Mouse (Mus musculus) mouse embryonic stem cell (cell line): ENCODE data around the gene Dnaic2.

Experiments used
- in situ Hi-C, 2 experiments: fragments of 300-500 bp; cut with MboI; formaldehyde crosslinking; loops; 1 replicate in 1 of 2; 3 replicates in 1 of 2; pipeline ENCODE4 v1.14.3; 2019 to 2020; ENCODE audit warnings: low sequenced_read_pairs in 2 of 2, low pct_unique_long_range_greater_than_20kb in 1 of 2, mixed read lengths in 1 of 2; ENCODE audit not compliant: unreplicated experiment in 1 of 2

The Dnaic2 gene

DNA sequence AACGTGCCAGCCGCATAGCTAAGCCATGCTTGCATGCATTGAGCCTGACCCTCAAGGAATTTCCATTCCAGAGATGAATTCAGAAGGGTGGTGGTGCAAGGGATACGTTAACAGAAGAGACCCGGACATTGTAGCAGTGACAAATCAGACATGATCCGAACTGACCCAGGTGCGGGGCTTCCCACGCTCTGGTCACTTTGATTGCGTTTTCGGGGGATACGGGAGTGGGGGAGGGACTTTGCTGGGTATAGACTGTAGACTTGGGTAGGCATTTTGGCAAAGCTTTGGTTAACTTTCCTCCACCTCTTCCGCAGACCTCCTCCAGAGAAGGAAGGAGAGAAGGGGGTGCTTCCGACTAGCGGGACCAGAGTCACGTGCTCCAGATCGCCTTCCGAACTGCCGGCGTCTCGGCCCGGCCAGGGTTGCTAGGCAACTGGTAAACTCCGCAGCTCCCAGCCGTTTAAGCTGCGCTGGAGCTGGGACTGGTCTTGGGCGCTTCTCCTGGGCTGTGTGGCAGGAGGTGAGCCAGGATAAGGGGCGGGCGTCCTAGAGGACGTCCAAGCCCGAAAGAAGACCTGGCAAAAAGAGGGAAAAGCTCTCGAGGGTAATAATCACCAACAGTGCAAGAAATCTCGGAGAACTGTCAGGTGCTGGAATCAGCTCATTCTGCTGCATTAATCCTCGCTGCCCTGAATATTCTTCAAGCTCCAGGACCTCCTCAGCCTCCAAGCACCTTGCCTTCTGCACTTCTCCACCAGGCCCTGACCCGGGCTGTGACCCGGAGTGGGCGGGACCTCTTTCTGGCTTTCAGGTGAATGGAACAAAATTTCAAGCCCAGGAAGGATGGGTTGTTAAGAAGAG lies at the start of gene Dnaic2:
Dnaic2 (plus strand) TSS at position 444 of the 861 bp plus-strand sequence.
- in situ Hi-C loops, result loop anchor here in 1 of 2 experiments (25.0 kb wide), 1 partner anchor 185 kb away; no protein-coding TSS in a partner anchor

- in situ Hi-C loops, result no loop called here
Observed at GRCm38 (mm10) chr11:114679582-114679981, 47.6 kb upstream of the Dnaic2 start.

GRCm38 (mm10) chr11:114680291-114680690 lies 46.9 kb upstream of the Dnaic2 start:
- in situ Hi-C loops, result no loop called here

DNA sequence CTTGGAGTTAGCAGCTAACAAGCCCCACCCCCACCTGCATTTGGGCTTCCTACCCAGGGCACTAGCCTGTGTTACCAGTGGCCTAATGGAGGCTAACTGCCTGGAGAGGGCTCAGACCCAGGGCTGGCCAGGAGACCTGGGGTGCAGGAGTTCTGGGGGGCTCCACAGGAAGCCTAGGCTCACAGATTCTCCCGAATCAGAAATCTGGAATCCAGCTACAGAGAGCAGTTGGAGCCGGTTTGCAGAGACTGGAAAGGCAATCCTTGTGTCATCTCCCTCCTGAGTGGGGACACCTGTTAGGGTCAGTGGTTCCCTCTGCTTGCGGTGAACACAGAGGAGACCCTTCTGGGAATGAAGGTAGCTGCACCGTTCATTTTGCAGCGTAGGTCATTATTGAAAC lies 46.2 kb upstream of the Dnaic2 start:
- in situ Hi-C loops, result no loop called here

DNA sequence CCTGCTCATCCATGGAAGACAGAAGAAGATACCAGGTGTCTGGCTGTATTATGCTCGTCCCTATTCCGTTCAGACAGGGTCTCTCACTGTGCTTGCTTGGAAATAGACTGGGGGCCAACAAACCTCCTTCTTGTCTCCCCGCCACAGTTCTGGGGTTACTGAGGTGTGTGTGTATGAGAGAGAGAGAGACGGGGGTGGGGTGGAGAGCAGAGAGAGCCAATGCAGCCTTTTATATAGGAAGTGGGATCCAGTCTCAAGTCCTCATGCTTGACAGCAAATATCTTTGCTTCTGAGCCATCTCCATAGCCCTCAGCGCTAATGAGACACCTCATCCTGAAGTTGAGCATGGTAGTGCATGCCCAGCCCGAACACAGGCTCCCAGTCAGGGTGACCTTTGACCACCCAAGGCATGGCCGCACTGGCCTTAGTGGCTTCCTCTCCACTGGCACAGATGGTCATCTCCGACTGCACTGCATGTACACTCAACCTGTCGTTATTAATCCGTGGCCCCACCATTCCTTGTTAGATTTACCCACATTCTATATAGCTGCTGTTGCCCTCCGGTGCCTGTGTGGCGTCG lies 44.8 kb upstream of the Dnaic2 start:
- in situ Hi-C loops, result no loop called here

DNA sequence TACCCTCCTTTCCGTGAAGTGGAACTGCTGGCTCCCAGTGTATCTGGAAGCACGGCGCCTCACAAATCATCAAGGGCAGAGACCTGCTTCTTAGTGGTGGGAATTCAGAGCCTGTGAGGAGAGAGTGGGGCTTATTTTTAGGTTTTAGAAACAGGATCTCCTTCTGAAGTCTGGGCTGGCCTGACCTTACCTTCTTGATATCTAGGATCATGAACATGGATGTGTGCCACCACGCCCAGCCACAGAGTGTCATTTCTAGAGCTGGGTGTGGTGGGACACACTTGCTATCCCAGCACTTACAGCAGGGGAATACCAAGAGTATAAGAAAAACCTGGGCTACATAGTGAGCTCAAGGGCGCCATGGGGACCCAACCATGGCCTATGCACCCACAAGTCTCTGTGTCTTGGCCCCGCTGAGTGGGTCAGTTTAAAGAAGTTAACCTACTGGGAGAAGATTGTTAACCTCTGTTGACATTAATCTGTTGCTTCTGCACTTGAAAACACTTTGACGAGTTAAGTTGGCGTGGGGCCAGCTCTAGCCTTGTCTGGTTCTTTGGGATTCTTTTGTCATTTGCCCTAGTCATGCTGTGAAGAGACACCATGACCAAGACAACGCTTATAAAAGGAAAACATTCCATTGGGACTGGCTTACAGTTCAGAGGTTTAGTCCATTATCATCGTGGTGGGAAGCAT lies 44.0 kb upstream of the Dnaic2 start:
- in situ Hi-C loops, result no loop called here

GRCm38 (mm10) chr11:114683722-114684621 lies 43.2 kb upstream of the Dnaic2 start:
- in situ Hi-C loops, result no loop called here

- in situ Hi-C loops, result no loop called here
Observed at GRCm38 (mm10) chr11:114684627-114685373, 42.4 kb upstream of the Dnaic2 start.

GRCm38 (mm10) chr11:114685526-114686040 lies 41.6 kb upstream of the Dnaic2 start:
- in situ Hi-C loops, result no loop called here

DNA sequence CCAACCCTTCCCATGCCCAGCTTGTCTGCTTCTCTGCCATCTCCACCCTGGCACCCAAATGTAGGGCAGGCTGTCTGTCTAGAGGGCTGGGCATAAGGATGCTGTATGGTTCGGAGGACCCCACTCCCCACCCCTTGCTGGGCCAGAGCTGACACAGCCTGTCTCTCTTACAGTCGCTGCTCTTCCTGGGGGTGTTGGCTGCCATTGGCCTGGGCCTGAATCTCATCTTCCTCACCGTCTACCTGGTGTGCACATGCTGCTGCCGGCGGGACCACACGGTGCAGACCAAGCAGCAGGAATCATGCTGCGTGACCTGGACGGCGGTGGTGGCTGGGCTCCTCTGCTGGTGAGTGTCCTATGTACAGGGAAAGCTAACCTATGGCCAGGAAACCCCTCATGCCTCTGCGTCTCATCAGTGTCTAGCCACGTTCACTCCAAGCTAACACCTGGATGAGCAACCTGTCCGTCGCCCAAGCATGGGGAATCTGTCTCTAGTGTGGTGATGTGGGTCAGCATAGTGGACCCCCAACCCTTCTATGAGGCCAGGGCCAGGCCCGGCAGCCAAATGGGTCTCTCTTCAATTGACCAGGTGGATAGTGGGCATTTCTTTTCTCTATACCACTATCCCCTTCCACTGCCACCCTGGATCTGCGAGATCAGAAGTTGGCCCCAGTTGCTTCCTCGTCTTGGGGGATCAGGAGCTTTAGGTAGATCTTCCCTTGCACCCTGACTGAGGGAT lies 40.8 kb upstream of the Dnaic2 start:
- in situ Hi-C loops, result no loop called here

DNA sequence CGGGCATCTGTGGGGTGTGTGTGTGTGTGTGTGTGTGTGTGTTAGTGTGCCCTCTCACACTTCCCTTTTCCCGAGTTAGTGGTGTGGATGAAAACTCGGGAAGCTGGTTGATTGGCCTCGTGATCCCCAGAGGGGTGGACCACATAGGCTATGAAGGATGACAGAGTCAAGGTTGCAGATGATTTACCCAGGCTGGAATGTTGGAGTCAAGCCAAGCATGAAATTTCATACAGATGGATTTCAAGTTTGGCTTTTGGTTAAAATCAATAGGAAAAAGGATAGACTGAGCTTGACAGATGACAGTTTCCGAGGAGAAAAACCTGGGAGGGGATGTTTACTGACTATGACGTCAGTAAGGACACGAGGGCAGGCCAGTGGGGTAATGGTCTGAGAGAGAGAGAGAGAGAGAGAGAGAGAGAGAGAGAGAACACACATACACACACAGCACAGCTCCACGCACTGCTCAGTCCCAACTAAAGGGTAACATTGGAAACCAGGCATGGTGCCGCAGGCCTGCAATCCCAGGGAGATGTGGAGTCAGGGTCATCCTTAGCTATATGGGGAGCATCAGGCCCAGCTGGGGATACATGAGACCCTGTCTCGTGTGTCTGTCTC lies 39.5 kb upstream of the Dnaic2 start:
- in situ Hi-C loops, result no loop called here

DNA sequence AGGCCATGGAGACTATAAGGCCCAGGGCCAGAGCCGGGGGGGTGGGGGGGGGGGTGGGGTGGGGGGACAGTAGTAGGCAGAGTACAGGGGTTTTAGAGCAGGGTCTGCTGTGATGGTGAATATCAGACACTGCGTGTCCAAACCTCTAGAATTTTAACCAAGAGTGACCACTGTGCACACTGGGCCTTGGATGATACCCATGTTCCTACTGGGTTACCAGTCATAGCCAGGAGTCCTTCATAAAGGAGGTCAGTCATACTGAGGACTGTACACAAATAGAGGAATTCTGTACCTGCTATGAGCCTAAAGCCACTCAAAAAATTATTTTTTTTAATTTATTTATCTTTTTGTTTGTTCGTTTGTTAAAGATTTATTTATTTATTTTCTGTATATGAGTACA lies 38.5 kb upstream of the Dnaic2 start:
- in situ Hi-C loops, result no loop called here

DNA sequence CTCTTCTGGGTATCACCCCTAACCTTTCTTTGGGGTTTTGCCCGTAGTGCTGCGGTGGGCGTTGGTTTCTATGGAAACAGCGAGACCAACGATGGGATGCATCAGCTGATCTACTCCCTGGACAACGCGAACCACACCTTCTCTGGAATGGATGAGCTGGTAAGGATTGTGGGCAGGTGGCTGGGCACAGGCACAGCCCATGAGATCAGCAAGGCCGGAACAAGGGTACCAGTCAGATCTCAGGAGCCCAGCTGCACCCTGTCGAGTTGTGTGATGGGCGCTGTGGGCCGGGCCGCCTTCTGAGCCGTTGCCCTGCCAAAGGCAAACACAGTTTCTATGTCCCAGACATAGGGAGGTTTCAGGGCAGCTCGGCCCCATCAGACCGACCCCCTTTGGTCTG lies 37.0 kb upstream of the Dnaic2 start:
- in situ Hi-C loops, result no loop called here

- in situ Hi-C loops, result no loop called here
Observed at GRCm38 (mm10) chr11:114691454-114692182, 35.6 kb upstream of the Dnaic2 start.

GRCm38 (mm10) chr11:114692601-114693000 lies 34.6 kb upstream of the Dnaic2 start:
- in situ Hi-C loops, result no loop called here

DNA sequence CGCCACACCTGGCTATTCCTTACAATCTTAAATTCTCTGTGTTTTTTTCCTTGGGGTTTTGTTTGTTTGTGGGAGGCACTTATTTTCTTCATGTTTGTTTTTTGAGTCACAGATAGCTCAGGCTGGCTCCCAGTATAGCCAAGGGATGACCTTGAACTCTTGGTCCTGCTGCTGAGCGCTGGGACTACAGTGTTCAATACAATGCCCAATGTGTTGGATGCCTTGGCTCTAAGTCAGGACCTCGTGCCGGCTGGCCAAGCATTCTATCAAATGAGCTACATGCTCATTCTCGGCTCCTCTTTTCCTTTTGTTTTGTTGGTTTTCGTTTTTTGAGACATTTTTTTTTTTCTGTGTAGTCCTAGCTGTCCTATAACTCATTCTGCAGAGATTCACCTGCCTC lies 33.8 kb upstream of the Dnaic2 start:
- in situ Hi-C loops, result no loop called here
